Mouse (Mus musculus) frontal cortex, postnatal 36 days (tissue): ENCODE results near the gene Tfdp2.
"Not testable (repeated sequence)": the region's sequence is repeated elsewhere in the genome, so short reads cannot be mapped to it uniquely, and the experiment has no call there.

Experiments
- DNase-seq, 2 experiments: peaks; one replicate each; pipeline ENCODE4 v3.0.0; 2022; ENCODE audit warnings: low spot score in 2 of 2

Gene Tfdp2

GRCm38 (mm10) chr9:96299324-96300008 is 103.4 kb downstream of the Tfdp2 start:
- DNase-seq = peak in 1 of 2 experiments; percentile 10

DNA sequence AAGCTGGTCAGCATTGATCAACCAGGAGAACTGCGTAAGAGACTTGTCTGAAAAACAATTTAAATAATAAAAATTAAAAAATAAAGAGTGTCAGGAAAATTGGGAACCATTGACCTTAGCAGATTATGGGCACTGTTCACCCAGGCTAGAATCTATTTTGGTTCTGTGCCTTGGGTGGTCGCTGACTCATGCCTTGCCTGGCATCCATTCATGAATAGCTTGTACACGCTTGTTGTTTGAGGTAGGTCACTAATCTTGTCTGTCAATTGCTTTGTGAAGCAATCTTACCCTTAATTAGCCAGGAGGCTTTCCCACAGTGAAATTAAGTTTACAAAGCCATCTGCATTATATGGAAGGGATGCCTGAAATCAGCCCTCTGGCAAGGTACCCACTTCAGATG is 112.7 kb downstream of the Tfdp2 start:
- no peak for DNase-seq

DNA sequence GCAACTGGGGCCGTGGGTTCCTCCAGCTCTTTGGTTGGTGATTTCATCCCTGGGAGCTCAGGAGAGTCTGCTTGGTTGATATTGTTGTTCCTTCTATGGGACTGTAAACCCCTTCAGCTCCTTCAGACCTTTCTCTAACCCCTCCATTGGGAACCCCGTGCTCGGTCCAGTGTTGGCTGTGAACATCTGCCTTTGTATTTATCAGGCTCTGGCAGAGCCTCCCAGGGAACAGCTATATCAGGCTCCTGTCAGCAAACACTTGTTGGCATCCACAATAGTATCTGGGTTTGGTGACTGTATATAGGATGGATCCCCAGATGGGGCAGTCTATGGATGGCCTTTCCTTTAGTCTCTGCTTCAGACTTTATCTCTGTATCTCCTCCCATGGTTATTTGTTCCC is 116.0 kb downstream of the Tfdp2 start:
- DNase-seq = no peak

- DNase-seq = no peak
These were observed 123.3 kb downstream of the Tfdp2 start for GRCm38 (mm10) chr9:96319333-96319732.

DNA sequence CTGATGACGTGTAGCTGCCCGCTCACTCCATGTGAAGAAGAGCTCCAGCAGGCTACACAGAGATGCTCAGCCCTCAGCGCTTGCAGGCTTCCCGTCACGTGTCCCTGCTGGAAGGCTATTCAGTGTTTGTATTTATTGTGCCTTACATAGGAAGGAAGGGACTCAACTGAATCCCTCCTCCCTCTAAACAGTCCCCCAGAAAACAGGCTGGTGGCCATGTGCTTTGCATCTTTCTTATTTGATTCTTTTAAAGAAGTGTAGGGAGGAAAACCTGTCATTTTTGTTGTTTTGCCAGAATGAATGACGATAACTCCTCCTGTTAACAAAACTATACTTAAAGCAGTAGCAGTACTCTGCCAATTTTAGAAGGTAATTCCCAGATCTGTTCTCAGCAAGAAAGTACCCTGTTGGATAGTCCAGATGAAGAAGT is 124.5 kb downstream of the Tfdp2 start:
- peak; percentile 27 to 32 for DNase-seq

GRCm38 (mm10) chr9:96322411-96323152 is 126.5 kb downstream of the Tfdp2 start:
- no peak for DNase-seq

GRCm38 (mm10) chr9:96324502-96324901 is 128.4 kb downstream of the Tfdp2 start:
- DNase-seq = no peak

DNA sequence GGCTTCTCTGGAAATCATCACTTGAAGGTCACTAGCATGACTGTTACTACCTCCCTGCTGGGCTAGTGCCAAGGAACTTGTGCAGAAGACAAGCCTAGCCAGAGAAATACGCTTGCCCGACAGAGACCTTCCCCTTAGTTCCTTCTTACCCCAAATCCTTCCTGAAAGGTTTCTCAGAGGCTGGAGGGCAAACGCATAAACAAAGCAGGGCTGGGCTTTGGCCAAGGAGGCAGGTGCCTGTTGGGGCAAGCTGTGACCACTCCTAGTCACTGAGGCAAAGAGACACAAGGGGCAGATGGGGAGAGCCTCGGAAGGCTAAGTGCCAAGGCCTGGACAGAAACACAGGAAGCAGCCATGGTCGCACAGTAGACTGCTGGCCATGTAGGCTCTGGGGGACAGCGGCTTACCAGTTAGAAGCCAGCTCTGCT is 130.4 kb downstream of the Tfdp2 start:
- DNase-seq = no peak

GRCm38 (mm10) chr9:96328226-96328625 is 132.2 kb downstream of the Tfdp2 start:
- no peak for DNase-seq

DNA sequence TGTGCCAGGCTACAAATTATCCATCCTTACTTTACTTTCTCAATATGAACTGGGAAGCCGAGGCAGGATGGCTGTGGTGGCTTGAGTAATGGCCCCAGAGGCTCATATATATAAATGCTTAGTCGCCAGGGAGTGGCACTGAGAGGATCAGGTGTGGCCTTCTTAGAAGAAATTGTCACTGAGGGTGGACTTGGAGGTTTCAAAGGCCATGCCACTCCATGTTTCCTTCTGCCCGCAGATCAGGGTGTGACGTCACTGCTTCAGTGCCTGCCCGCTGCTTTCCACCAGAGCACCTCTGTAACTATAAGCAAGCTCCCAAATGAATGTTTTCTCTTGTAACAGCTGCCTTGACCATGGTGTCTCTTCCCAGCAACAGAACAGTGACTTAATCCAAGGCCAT is 135.1 kb downstream of the Tfdp2 start:
- DNase-seq = no peak

GRCm38 (mm10) chr9:96345750-96346149 is 149.7 kb downstream of the Tfdp2 start:
- no peak for DNase-seq

GRCm38 (mm10) chr9:96348885-96349284 is 152.8 kb downstream of the Tfdp2 start:
- DNase-seq = no peak

GRCm38 (mm10) chr9:96350010-96350409 is 153.9 kb downstream of the Tfdp2 start:
- peak; percentile 28 to 61 for DNase-seq

GRCm38 (mm10) chr9:96350476-96350875 is 154.4 kb downstream of the Tfdp2 start:
- DNase-seq = no peak

DNA sequence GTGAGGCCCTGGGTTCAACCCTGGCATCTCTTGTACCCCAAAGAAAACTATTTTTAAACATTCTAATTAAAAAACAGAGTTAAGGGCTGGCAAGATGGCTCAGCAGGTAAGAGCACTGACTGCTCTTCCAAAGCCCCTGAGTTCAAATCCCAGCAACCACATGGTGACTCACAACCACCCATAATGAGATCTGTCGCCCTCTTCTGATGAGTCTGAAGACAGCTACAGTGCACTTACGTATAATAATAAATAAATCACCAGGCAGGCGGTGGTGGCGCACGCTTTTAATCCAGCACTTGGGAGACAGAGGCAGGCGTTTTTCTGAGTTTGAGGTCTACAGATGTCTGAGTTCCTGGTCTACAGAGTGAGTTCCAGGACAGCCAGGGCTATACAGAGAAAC is 155.7 kb downstream of the Tfdp2 start:
- not testable (repeated sequence) for DNase-seq

DNA sequence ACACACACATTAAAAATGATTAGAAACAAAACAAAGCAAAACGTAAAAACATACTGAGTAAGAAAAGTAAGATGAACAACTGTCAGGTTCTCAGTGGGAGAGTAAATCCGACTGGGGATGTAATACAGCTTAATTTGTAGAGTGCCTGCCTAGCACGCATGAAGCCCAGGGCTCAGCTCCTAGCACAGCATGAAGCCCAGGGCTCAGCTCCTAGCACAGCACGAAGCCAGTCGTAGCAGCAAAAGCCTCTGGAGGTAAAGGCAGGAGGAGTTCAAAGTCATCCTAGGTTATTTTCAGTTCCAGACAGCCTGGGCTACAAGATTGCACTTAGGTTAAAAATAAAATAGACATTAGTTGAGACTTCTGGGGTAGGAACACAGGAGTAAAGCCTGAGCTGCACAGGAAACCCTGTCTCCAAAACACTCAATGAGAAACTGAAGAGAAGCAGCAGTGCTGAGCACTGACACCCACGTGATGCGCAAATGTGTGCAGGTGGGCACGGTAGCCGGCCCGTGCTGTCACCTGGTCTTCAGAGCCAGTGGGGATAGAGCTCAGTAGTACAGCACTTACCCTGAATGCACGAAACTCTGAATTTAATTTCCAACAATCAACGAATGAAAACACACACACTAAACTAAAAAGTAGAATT is 157.2 kb downstream of the Tfdp2 start:
- DNase-seq = no peak

GRCm38 (mm10) chr9:96353799-96354198 is 157.7 kb downstream of the Tfdp2 start:
- DNase-seq = no peak

DNA sequence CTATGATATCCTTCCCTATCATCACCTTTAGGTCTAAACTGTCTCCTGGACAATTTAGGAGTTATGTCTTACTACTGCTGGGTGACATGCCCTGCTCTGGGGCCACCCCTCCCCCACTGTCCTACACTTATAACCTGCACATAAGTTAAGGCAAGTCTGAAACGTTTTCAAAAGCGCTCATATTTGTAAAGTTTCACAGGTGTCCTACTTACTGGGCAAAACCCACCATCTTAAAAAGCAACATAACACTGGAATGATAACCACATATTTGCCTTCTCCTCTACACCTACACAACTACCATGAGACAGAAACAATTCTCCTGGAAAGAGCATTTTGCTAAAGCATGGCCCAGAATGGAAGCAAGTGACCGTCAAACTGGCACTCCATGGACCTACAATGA is 164.0 kb downstream of the Tfdp2 start:
- no peak for DNase-seq

- DNase-seq = peak; percentile 49 to 63
These were observed 167.6 kb downstream of the Tfdp2 start for GRCm38 (mm10) chr9:96363581-96364140.

- peak; percentile 98 to 99 for DNase-seq
These were observed 168.2 kb downstream of the Tfdp2 start, which contains the start of gene Atp1b3 for GRCm38 (mm10) chr9:96364141-96364838. Gene Atp1b3, minus strand, starts transcription at chr9:96364442.

DNA sequence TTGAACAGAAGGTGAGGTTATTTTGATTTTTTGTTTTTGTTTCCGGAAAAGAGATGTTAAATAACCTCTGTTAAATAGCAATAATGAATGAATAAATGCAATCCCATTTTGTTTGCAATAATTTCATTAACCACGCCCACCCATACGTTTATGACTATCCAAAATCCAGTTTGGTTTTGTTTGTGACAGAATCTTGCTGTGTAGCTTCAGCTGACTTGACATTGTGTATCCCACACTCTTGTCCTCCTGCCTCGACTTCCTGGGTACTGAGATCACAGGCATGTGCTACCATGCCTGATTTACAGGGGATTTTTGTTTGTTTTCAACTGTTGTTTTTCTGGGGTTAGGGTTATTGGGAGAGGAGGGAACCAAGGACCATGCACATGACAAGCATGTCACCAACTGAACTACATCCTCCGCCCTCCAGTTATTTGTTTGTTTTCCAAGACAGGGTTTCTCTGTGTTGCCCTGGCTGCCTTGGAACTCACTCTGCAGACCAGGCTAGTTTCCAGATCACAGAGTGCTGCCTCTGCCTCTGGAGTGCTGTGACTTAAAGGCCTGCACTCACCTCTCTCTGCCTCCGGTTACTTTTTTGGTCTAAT is 169.3 kb downstream of the Tfdp2 start:
- no peak for DNase-seq
